Mouse (Mus musculus) heart, embryonic 14.5 days (tissue): ENCODE measurements around the gene Zfr. TPM values are rescaled to one million over a fixed set of nuclear protein-coding genes. Genes with fewer than 3 reads are reported as not detected.
"Not testable (repeated sequence)": the region's sequence is repeated elsewhere in the genome, so short reads cannot be mapped to it uniquely, and the experiment has no call there.

Experiments
- ATAC-seq: fragments of 200-750 bp; cut with Nextera tagmentation; 2 replicates; pipeline ENCODE4 v1.8.0; 2017; ENCODE audit warnings: low read depth, moderate TSS enrichment; ENCODE audit not compliant: insufficient number of reproducible peaks, insufficient read depth, low FRiP score
- H3K27ac ChIP-seq, 2 experiments: fragments of 200-500 bp in 1 of 2; fragments of 300-500 bp in 1 of 2; sonication (generic) in 1 of 2; replicated peaks in 1 of 2; 2 replicates each; pipeline ENCODE4 v1.5.1; 2012 to 2014; ENCODE audit warnings: low read depth in 2 of 2, low read length in 2 of 2, control low read depth in 1 of 2, mild to moderate bottlenecking in 1 of 2, mixed read lengths in 1 of 2; ENCODE audit not compliant: control insufficient read depth in 1 of 2, insufficient read depth in 1 of 2
- H3K27me3 ChIP-seq: fragments of 300-500 bp; sonication (generic); 2 replicates; pipeline ENCODE4 v1.6.1; 2014; ENCODE audit warnings: mild to moderate bottlenecking, low read length, control low read depth; ENCODE audit not compliant: control insufficient read depth, insufficient read depth
- H3K36me3 ChIP-seq: fragments of 300-500 bp; sonication (generic); 2 replicates; pipeline ENCODE4 v1.6.1; 2014; ENCODE audit warnings: mild to moderate bottlenecking, control low read depth, low read length, mixed read lengths; ENCODE audit not compliant: control insufficient read depth, insufficient read depth
- H3K4me1 ChIP-seq, 2 experiments: fragments of 200-500 bp in 1 of 2; fragments of 300-500 bp in 1 of 2; sonication (generic) in 1 of 2; 2 replicates each; pipeline ENCODE4 v1.6.1; 2012 to 2014; ENCODE audit warnings: low read length in 2 of 2, control low read depth in 1 of 2, mixed read lengths in 1 of 2; ENCODE audit not compliant: control insufficient read depth in 2 of 2, insufficient read depth in 2 of 2
- H3K4me2 ChIP-seq: fragments of 300-500 bp; sonication (generic); 2 replicates; pipeline ENCODE4 v1.6.1; 2014; ENCODE audit warnings: mild to moderate bottlenecking, low read length
- H3K4me3 ChIP-seq, 2 experiments: fragments of 200-500 bp in 1 of 2; fragments of 300-500 bp in 1 of 2; sonication (generic) in 1 of 2; 2 replicates each; pipeline ENCODE4 v1.5.1; 2012 to 2014; ENCODE audit warnings: low read length in 2 of 2, mild to moderate bottlenecking in 2 of 2, control low read depth in 1 of 2, low read depth in 1 of 2, moderate library complexity in 1 of 2; ENCODE audit not compliant: control insufficient read depth in 1 of 2, insufficient read depth in 1 of 2
- H3K9ac ChIP-seq: fragments of 300-500 bp; sonication (generic); 2 replicates; pipeline ENCODE4 v1.6.1; 2014; ENCODE audit warnings: mild to moderate bottlenecking, low read length
- H3K9me3 ChIP-seq: fragments of 300-500 bp; sonication (generic); 2 replicates; pipeline ENCODE4 v1.6.1; 2016; ENCODE audit warnings: low read length, control low read depth; ENCODE audit not compliant: control insufficient read depth
- WGBS: fragments of 180-500 bp; shearing (Covaris S2); extraction: QIAGEN DNeasy Blood & Tissue Kit; methylation state at CpG from one replicate; pipeline ENCODE4 v1.1.7; 2014; 5-methylcytosine and 5-hydroxymethylcytosine counted together
- polyA plus RNA-seq: library from polyadenylated mRNA; unstranded; fragments of >200 nt; fragmentation: Nextera tagmentation; extraction: Ambion mirVana; gene quantifications from 2 replicates; pipeline ENCODE4 v1.2.1, GENCODE M21; 2014

The Zfr gene
- polyA plus RNA-seq, 1 experiment from 2014 or later, result 142 TPM

DNA sequence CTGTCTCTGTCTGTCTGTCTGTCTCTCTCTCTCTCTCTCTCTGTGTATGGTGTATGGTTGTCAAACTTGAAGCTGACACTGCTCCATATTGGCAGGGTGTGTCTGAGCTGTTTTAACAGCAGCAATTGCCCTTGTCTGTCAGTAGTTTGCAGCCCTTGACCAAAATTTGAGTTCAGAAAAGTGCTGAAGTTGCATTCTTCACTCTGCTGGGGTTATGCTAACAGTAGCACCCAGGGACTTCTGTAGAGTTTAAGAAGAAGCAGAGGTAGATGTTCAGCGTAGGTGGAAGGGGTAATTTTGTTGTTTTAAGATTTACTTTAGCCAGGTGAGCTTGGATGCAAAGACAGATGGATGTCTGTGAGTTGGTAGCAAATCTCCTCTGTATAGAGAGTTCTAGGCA, 94.6 kb downstream of the Zfr start:
- Histone ChIP-seq H3K4me3 (no peak overlapping the region), H3K9ac (no peak overlapping the region), H3K27ac (no peak overlapping the region), H3K36me3 (peaks cover 8% of the 10 kb centered on the region; the same call in 1 of the 2 replicates), H3K27me3 (no peaks in the 10 kb centered on the region), H3K4me1 (peaks cover 26 to 34% of the 10 kb centered on the region in 2 experiments), H3K4me2 (no peak overlapping the region), H3K9me3 (no peaks in the 10 kb centered on the region)
- 90% methylated on average over 1 of the region's 1 CpGs for WGBS
- ATAC-seq, result no peak

DNA sequence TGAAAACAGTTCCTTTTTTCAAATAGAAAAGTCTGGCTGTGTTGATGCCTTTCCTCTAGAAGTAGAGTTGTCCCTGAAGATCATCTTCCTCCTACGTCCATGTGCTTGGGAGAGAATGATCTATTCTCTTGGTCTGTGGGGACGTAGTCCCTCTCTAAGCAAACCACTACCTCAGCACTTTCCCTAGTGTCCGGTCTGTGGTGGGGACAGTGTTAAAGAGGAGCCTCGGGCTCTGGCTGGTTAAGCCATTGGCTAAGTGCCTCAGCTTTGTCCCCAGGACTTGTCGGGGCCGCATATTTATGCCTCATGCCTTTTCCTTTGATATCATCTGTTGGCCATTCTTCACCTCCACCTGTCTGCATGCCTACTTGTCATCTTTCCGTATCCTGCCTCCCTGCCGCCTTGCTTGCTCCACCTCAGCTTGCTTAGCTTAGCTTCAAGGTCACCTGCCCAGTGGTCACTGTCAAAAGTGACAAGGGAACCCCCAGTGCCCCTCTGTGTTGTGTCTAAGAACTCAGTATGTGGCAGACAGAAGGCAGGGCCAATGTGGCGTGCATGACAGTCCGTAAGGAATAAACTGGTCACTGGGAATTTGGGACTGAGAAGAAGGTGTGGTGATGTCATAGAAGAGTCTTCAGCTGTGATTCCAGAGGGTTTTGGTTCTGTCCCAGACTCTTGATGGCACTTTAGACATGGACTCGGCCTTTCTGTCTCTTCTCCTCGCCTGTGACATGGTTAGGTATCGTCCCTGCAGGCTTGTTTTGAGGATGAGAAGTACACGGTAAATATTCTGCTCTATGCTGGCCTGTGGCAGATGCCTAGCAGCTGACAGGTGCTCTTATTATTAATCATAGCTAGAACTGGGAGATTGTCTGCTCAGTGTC, 97.1 kb downstream of the Zfr start:
- Histone ChIP-seq H3K9me3 (no peaks in the 10 kb centered on the region), H3K9ac (no peak overlapping the region), H3K27ac (no peak overlapping the region), H3K27me3 (no peaks in the 10 kb centered on the region), H3K36me3 (no peaks in the 10 kb centered on the region), H3K4me3 (no peak overlapping the region), H3K4me2 (no peak overlapping the region), H3K4me1 (peaks cover 27 to 41% of the 10 kb centered on the region in 2 experiments)
- no peak for ATAC-seq
- WGBS, result 70% methylated on average over 14 of the region's 14 CpGs

DNA sequence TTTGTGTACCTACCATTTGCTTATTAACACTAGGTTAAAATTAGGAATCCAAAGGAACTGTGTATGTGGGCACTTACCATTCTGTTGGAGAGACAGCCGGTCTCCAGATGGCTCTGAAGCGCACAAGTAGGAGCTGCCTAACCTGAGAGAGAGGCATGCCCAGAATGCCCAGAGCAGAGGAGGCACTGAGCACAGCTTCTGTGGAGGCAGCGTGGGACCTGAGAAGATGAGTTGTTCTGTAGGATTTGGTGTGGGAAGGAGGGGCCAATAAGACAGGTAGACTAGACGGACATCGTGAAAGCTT, 97.7 kb downstream of the Zfr start:
- ATAC-seq, result no peak
- H3K4me1 ChIP-seq, result peaks cover 27 to 47% of the 10 kb centered on the region in 2 experiments

DNA sequence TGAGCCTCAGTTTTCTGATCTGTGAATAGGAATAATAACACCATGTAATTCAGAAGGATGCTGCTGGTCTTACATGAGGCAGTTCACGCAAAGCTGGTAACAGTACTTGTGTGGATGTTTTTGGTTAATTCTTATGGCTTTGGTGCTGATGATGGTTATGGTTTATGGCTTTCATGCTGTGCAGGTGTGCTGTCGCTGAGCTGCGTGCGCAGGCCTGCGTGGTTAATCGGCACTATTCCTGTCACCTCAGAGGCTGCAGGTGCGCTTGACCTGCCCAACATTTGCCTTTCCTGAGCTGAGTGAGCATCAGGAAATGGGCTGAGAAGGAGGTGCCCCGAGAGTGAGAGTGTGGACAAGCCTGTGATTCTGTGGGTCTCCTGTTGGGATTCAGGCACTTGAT, 98.5 kb downstream of the Zfr start:
- Histone ChIP-seq H3K9ac (no peak overlapping the region), H3K36me3 (no peaks in the 10 kb centered on the region), H3K4me2 (no peak overlapping the region), H3K4me3 (no peak overlapping the region), H3K4me1 (peaks cover 27 to 47% of the 10 kb centered on the region in 2 experiments), H3K9me3 (no peaks in the 10 kb centered on the region), H3K27ac (no peak overlapping the region), H3K27me3 (no peaks in the 10 kb centered on the region)
- no peak for ATAC-seq
- 98% methylated on average over 8 of the region's 8 CpGs for WGBS

More for the DNA sequence above, 97.7 kb downstream of the Zfr start:
- Histone ChIP-seq H3K36me3 (no peaks in the 10 kb centered on the region), H3K4me2 (no peak overlapping the region), H3K4me3 (no peak overlapping the region), H3K27me3 (no peaks in the 10 kb centered on the region), H3K9me3 (no peaks in the 10 kb centered on the region), H3K9ac (no peak overlapping the region), H3K27ac (no peak overlapping the region)
- WGBS, result 84% methylated on average over 5 of the region's 5 CpGs

DNA sequence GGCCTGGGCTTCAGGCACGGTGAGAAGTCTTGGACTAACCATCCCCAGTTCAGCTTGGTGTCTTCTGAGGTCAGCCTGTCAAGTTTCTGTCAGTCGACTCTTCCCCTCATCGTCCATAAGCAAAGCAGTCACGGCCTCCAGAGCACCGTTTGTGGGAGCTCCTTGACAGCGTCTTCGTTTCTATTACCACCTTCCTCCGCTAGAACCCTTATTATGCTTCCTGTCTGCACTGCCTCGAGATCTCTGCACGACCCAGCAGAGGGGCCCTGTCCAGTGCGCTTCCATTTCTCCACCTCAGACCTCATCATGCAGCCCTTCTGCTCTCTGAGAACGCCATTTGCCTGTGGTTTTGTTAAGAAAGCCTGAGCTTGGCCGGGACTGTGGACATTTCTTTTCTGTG, 99.2 kb downstream of the Zfr start:
- H3K36me3 ChIP-seq, result no peaks in the 10 kb centered on the region
- no peak overlapping the region for H3K9ac ChIP-seq
- H3K4me1 ChIP-seq, result peaks cover 24 to 47% of the 10 kb centered on the region in 2 experiments
- no peaks in the 10 kb centered on the region for H3K9me3 ChIP-seq
- WGBS, result 67% methylated on average over 13 of the region's 13 CpGs
- no peak overlapping the region for H3K27ac ChIP-seq
- no peak for ATAC-seq
- H3K4me3 ChIP-seq, result no peak overlapping the region
- no peaks in the 10 kb centered on the region for H3K27me3 ChIP-seq
- H3K4me2 ChIP-seq, result no peak overlapping the region

DNA sequence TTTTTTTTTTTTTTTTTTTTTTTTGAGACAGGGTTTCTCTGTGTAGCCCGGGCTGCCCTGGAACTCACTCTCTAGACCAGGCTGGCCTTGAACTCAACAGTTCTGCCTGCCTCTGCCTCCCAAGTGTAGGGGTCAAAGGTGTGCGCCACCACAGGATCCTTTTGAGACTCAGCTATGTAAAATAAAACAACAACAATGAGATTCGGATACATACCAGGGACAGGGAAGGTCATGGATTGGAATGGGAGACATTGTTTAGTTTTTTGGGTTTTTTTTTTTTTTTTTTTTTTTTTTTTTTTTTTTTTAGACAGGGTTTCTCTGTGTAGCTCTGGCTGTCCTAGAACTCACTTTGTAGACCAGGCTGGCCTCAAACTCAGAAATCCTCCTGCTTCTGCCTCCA, 99.7 kb downstream of the Zfr start:
- not testable (repeated sequence) for ATAC-seq, H3K9me3 ChIP-seq, H3K4me2 ChIP-seq, H3K9ac ChIP-seq, H3K27me3 ChIP-seq, H3K27ac ChIP-seq, H3K4me3 ChIP-seq, H3K36me3 ChIP-seq
- 92% methylated on average over 3 of the region's 3 CpGs for WGBS
- peaks cover 23 to 52% of the 10 kb centered on the region in 2 experiments for H3K4me1 ChIP-seq

DNA sequence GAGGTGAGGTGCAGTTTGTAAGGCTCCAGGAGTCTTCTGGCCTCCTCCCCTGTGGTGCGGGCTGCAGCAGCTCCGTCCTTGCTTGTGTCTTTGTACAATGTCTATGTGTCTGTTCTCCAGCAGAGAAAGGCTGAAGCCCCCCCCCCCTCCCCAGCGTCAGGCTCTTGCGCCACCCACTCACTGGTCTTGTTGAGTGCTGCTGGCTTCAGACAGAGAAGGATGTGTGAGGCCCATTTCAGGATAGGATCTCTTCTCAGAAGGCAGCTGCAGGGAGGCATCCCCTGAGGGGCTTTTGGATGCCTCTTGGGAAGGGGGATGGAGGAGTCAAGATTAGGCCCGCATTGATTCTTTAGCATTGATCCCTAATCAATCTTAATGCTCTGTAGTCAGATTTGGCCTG, 100.2 kb downstream of the Zfr start:
- no peak overlapping the region for H3K4me3 ChIP-seq
- H3K9me3 ChIP-seq, result no peaks in the 10 kb centered on the region
- WGBS, result 52% methylated on average over 5 of the region's 5 CpGs
- H3K27ac ChIP-seq, result no peak overlapping the region
- ATAC-seq, result no peak; the same call in 1 of the 2 replicates
- peaks cover 23 to 56% of the 10 kb centered on the region in 2 experiments for H3K4me1 ChIP-seq
- no peak overlapping the region for H3K9ac ChIP-seq
- no peaks in the 10 kb centered on the region for H3K36me3 ChIP-seq
- no peak overlapping the region for H3K4me2 ChIP-seq
- H3K27me3 ChIP-seq, result no peaks in the 10 kb centered on the region
